Mouse (Mus musculus) intestine, embryonic 16.5 days (tissue): ENCODE measurements around the gene Ugt1a5. TPM values are rescaled to one million over a fixed set of nuclear protein-coding genes. Genes with fewer than 3 reads are reported as not detected.

ENCODE experiments used
- ATAC-seq: fragments of 200-750 bp; cut with Nextera tagmentation; 2 replicates; pipeline ENCODE4 v1.8.0; 2017; ENCODE audit warnings: moderate TSS enrichment, moderate library complexity
- H3K27ac ChIP-seq: fragments of 300-500 bp; sonication (generic); 2 replicates; pipeline ENCODE4 v1.5.1; 2014; ENCODE audit warnings: mild to moderate bottlenecking, low read length
- H3K27me3 ChIP-seq: fragments of 300-500 bp; sonication (generic); replicated peaks from 2 replicates; pipeline ENCODE4 v1.6.1; 2014; ENCODE audit warnings: low read length, control low read depth, mixed read lengths; ENCODE audit not compliant: control insufficient read depth, insufficient read depth
- H3K36me3 ChIP-seq: fragments of 300-500 bp; sonication (generic); 2 replicates; pipeline ENCODE4 v1.6.1; 2014; ENCODE audit warnings: low read length, control low read depth; ENCODE audit not compliant: control insufficient read depth, insufficient read depth
- H3K4me1 ChIP-seq: fragments of 300-500 bp; sonication (generic); 2 replicates; pipeline ENCODE4 v1.6.1; 2014; ENCODE audit warnings: low read length, control low read depth, mixed read lengths; ENCODE audit not compliant: control insufficient read depth, insufficient read depth
- H3K4me2 ChIP-seq: fragments of 300-500 bp; sonication (generic); 2 replicates; pipeline ENCODE4 v1.6.1; 2014; ENCODE audit warnings: low read depth, low read length, control low read depth
- H3K4me3 ChIP-seq: fragments of 300-500 bp; sonication (generic); 2 replicates; pipeline ENCODE4 v1.5.1; 2014; ENCODE audit warnings: mild to moderate bottlenecking, low read length
- H3K9ac ChIP-seq: fragments of 300-500 bp; sonication (generic); 2 replicates; pipeline ENCODE4 v1.6.1; 2014; ENCODE audit warnings: low read depth, low read length
- H3K9me3 ChIP-seq: fragments of 300-500 bp; sonication (generic); 2 replicates; pipeline ENCODE4 v1.6.1; 2016; ENCODE audit warnings: low read length, control low read depth; ENCODE audit not compliant: control insufficient read depth
- WGBS: fragments of 180-500 bp; shearing (Covaris S2); extraction: QIAGEN DNeasy Blood & Tissue Kit; methylation state at CpG from one replicate; pipeline ENCODE4 v1.1.7; 2014; 5-methylcytosine and 5-hydroxymethylcytosine counted together
- polyA plus RNA-seq: library from polyadenylated mRNA; unstranded; fragments of >200 nt; fragmentation: Nextera tagmentation; extraction: Ambion mirVana; gene quantifications from 2 replicates; pipeline ENCODE4 v1.2.1, GENCODE M21; 2015

Gene Ugt1a5
- polyA plus RNA-seq, 1 experiment from 2014 or later: not detected

GRCm38 (mm10) chr1:88243861-88244260 lies 78.0 kb downstream of the Ugt1a5 start:
- Histone ChIP-seq H3K4me1 (no peaks in the 10 kb centered on the region), H3K36me3 (no peaks in the 10 kb centered on the region), H3K27ac (no peak overlapping the region), H3K4me3 (no peak overlapping the region), H3K9ac (no peak overlapping the region), H3K4me2 (no peak overlapping the region), H3K9me3 (peaks cover 51% of the 10 kb centered on the region), H3K27me3 (no peaks in the 10 kb centered on the region)
- no peak for ATAC-seq
- 65% methylated on average over 5 of the region's 5 CpGs for WGBS

GRCm38 (mm10) chr1:88245881-88246280 lies 80.1 kb downstream of the Ugt1a5 start:
- H3K4me2 ChIP-seq: no peak overlapping the region
- peak; percentile 5; the same call in 1 of the 2 replicates for ATAC-seq
- H3K27me3 ChIP-seq: no peaks in the 10 kb centered on the region
- no peaks in the 10 kb centered on the region for H3K4me1 ChIP-seq
- peaks cover 60% of the 10 kb centered on the region for H3K9me3 ChIP-seq
- H3K9ac ChIP-seq: no peak overlapping the region
- H3K27ac ChIP-seq: no peak overlapping the region
- H3K4me3 ChIP-seq: no peak overlapping the region
- WGBS: 77% methylated on average over 6 of the region's 6 CpGs
- H3K36me3 ChIP-seq: no peaks in the 10 kb centered on the region

GRCm38 (mm10) chr1:88246386-88246785 lies 80.6 kb downstream of the Ugt1a5 start:
- H3K9me3 ChIP-seq: peaks cover 58% of the 10 kb centered on the region
- WGBS: 49% methylated on average over 6 of the region's 6 CpGs
- H3K4me3 ChIP-seq: no peak overlapping the region
- no peaks in the 10 kb centered on the region for H3K4me1 ChIP-seq
- no peak overlapping the region for H3K27ac ChIP-seq
- no peaks in the 10 kb centered on the region for H3K36me3 ChIP-seq
- no peak for ATAC-seq
- H3K9ac ChIP-seq: no peak overlapping the region
- no peaks in the 10 kb centered on the region for H3K27me3 ChIP-seq
- H3K4me2 ChIP-seq: no peak overlapping the region

- no peaks in the 10 kb centered on the region for H3K27me3 ChIP-seq
- H3K27ac ChIP-seq: no peak overlapping the region
- H3K4me2 ChIP-seq: no peak overlapping the region
- H3K4me1 ChIP-seq: no peaks in the 10 kb centered on the region
- no peak for ATAC-seq
- H3K36me3 ChIP-seq: no peaks in the 10 kb centered on the region
- peaks cover 51% of the 10 kb centered on the region for H3K9me3 ChIP-seq
- 58% methylated on average over 2 of the region's 2 CpGs for WGBS
- no peak overlapping the region for H3K9ac ChIP-seq
- H3K4me3 ChIP-seq: no peak overlapping the region
Measured at GRCm38 (mm10) chr1:88247660-88248059, 81.8 kb downstream of the Ugt1a5 start.

GRCm38 (mm10) chr1:88248658-88249057 lies 82.8 kb downstream of the Ugt1a5 start:
- peaks cover 44% of the 10 kb centered on the region for H3K9me3 ChIP-seq
- ATAC-seq: no peak
- WGBS: 68% methylated on average over 4 of the region's 4 CpGs

GRCm38 (mm10) chr1:88249596-88249995 lies 83.8 kb downstream of the Ugt1a5 start:
- Histone ChIP-seq H3K4me1 (no peaks in the 10 kb centered on the region), H3K9me3 (peaks cover 38% of the 10 kb centered on the region)

More at GRCm38 (mm10) chr1:88248658-88249057, 82.8 kb downstream of the Ugt1a5 start:
- Histone ChIP-seq H3K27ac (no peak overlapping the region), H3K27me3 (no peaks in the 10 kb centered on the region), H3K36me3 (no peaks in the 10 kb centered on the region), H3K4me3 (no peak overlapping the region), H3K4me1 (no peaks in the 10 kb centered on the region), H3K4me2 (no peak overlapping the region), H3K9ac (no peak overlapping the region)

GRCm38 (mm10) chr1:88250023-88250422 lies 84.2 kb downstream of the Ugt1a5 start:
- no peaks in the 10 kb centered on the region for H3K4me1 ChIP-seq
- H3K9me3 ChIP-seq: peaks cover 34% of the 10 kb centered on the region
- no peak overlapping the region for H3K27ac ChIP-seq
- no peak overlapping the region for H3K9ac ChIP-seq
- H3K27me3 ChIP-seq: no peaks in the 10 kb centered on the region
- no peak for ATAC-seq
- no peaks in the 10 kb centered on the region for H3K36me3 ChIP-seq
- WGBS: 79% methylated on average over 5 of the region's 5 CpGs
- H3K4me2 ChIP-seq: no peak overlapping the region
- no peak overlapping the region for H3K4me3 ChIP-seq

More at GRCm38 (mm10) chr1:88249596-88249995, 83.8 kb downstream of the Ugt1a5 start:
- H3K4me2 ChIP-seq: no peak overlapping the region
- no peak for ATAC-seq
- no peaks in the 10 kb centered on the region for H3K36me3 ChIP-seq
- H3K9ac ChIP-seq: no peak overlapping the region
- no peak overlapping the region for H3K4me3 ChIP-seq
- 76% methylated on average over 7 of the region's 7 CpGs for WGBS
- no peak overlapping the region for H3K27ac ChIP-seq
- no peaks in the 10 kb centered on the region for H3K27me3 ChIP-seq

GRCm38 (mm10) chr1:88253106-88253505 lies 87.3 kb downstream of the Ugt1a5 start:
- H3K9me3 ChIP-seq: peaks cover 35% of the 10 kb centered on the region
- ATAC-seq: peak; percentile 22
- H3K36me3 ChIP-seq: no peaks in the 10 kb centered on the region
- H3K4me1 ChIP-seq: no peaks in the 10 kb centered on the region
- 73% methylated on average over 8 of the region's 8 CpGs for WGBS
- no peaks in the 10 kb centered on the region for H3K27me3 ChIP-seq
- no peak overlapping the region for H3K4me2 ChIP-seq
- H3K9ac ChIP-seq: no peak overlapping the region
- H3K27ac ChIP-seq: no peak overlapping the region
- H3K4me3 ChIP-seq: no peak overlapping the region

GRCm38 (mm10) chr1:88253540-88253939 lies 87.7 kb downstream of the Ugt1a5 start:
- Histone ChIP-seq H3K9ac (no peak overlapping the region), H3K4me1 (no peaks in the 10 kb centered on the region), H3K9me3 (peaks cover 34% of the 10 kb centered on the region), H3K36me3 (no peaks in the 10 kb centered on the region), H3K4me3 (no peak overlapping the region), H3K27me3 (no peaks in the 10 kb centered on the region), H3K27ac (no peak overlapping the region), H3K4me2 (no peak overlapping the region)
- 71% methylated on average over 6 of the region's 6 CpGs for WGBS
- ATAC-seq: peak; percentile 52

GRCm38 (mm10) chr1:88254793-88255465 lies 89.1 kb downstream of the Ugt1a5 start:
- Histone ChIP-seq H3K4me1 (0 out of 2 replicates have a peak, but pooled peaks cover 2% of the 10 kb centered on the region), H3K4me2 (no peak overlapping the region), H3K36me3 (no peaks in the 10 kb centered on the region), H3K27me3 (no peaks in the 10 kb centered on the region), H3K27ac (no peak overlapping the region), H3K4me3 (no peak overlapping the region), H3K9ac (no peak overlapping the region), H3K9me3 (peaks cover 21% of the 10 kb centered on the region)
- no peak for ATAC-seq
- 86% methylated on average over 12 of the region's 12 CpGs for WGBS
